ENCODE assay signal across 9 mouse cellular contexts in the genomic region with DNA sequence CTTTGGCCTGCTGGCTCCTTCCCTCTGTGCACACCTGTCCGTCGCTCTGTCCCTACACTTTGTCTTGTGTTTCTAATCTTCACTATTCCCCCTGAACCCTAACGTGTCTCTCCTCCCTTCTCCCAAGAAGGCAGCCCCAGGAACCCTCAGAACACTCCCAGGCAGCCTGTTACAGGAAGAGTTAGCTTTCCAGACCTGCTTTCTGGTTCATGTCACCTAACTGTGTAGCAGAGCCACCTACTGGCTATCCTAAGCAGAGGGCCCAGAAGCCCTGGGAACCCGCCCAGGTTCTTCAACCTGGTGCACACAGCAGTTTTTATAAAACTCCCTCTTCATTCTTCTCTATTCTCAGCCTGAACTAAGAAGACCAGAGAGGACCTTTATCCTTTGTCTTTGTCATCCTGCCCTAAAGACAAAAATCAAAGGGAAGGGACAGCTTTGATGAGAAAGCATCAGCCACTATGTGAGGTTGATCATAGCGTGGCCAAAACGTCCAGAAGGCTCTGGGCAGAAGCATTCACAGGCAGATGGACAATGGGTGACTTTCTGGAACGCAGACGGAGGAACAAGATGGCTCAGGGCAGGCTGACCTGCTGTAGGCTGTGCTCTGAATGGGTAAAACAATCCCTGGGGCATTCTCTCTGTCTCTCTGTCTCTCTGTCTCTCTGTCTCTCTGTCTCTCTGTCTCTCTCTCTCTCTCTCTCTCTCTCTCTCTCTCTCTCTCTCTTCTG. TPM values are rescaled to one million over a fixed set of nuclear protein-coding genes. Genes with fewer than 3 reads are reported as not detected.
DNase-seq lines count a peak whose midpoint lies in the region.
"Had no signal": no experiment of that assay in that cellular context is flagged by ENCODE, and none has a peak within 500 bp of the region (broad histone marks: within the 10 kb centered on the region; RNA-seq: fewer than 3 reads in every experiment).

No protein-coding gene starts in this region.

- DNase-seq in urinary bladder, postnatal 14 days (ENCODE audit: low spot score): peak; percentile 49
- DNase-seq in urinary bladder, adult 2 months (ENCODE audit: low spot score): no peak
- peak; percentile 65 for DNase-seq in cerebellum, adult 18-20 months
- DNase-seq in gastrocnemius, postnatal 14 days: peak; percentile 14
- DNase-seq in layer of hippocampus, adult 8-10 months (ENCODE audit: low spot score in 2 of 2): peak; percentile 21 to 54
- DNase-seq in lung, postnatal 14 days: peak; percentile 51
- peak; percentile 17 for DNase-seq in yolk sac, embryonic 10.5 days (ENCODE audit: low spot score)

- intact Hi-C loops in gastrocnemius, postnatal 14 days (cut with DNase I; ENCODE audit: low total_unique reads): no loop called here

RNA-seq across cellular contexts. Expression of a gene that starts 34.8 kb away (rescaled TPM):
- polyA plus RNA-seq in urinary bladder, adult 2 months (2012; rRNA removed): 0.12 and 0.19 TPM in 2 replicates
- total RNA-seq in gastrocnemius, postnatal 14 days (2021): not detected
- not detected for total RNA-seq in layer of hippocampus, adult 8-10 months (2022)
- polyA plus RNA-seq: limb, embryonic 15.5 days; stomach, embryonic 16.5 days had no signal
